Mouse (Mus musculus) liver, embryonic 13.5 days (tissue): Measurements from ENCODE around the gene Aes. TPM values are rescaled to one million over a fixed set of nuclear protein-coding genes. Genes with fewer than 3 reads are reported as not detected.

Experiments used
- ATAC-seq: fragments of 200-750 bp; cut with Nextera tagmentation; 2 replicates; pipeline ENCODE4 v1.8.0; 2017; ENCODE audit warnings: low read depth, mild to moderate bottlenecking, moderate number of reproducible peaks, moderate library complexity
- DNase-seq: peaks from one replicate; pipeline ENCODE4 v3.0.0; 2022
- H3K27ac ChIP-seq: fragments of 300-500 bp; sonication (generic); 2 replicates; pipeline ENCODE4 v1.5.1; 2015; ENCODE audit warnings: moderate library complexity, mild to moderate bottlenecking, inconsistent platforms
- H3K27me3 ChIP-seq: fragments of 300-500 bp; sonication (generic); 2 replicates; pipeline ENCODE4 v1.6.1; 2015; ENCODE audit warnings: mild to moderate bottlenecking, inconsistent platforms
- H3K36me3 ChIP-seq: fragments of 300-500 bp; sonication (generic); 2 replicates; pipeline ENCODE4 v1.6.1; 2015; ENCODE audit warnings: mild to moderate bottlenecking, inconsistent platforms
- H3K4me1 ChIP-seq: fragments of 300-500 bp; sonication (generic); replicated peaks from 2 replicates; pipeline ENCODE4 v1.6.1; 2015; ENCODE audit warnings: inconsistent platforms
- H3K4me2 ChIP-seq: fragments of 300-500 bp; sonication (generic); 2 replicates; pipeline ENCODE4 v1.6.1; 2015; ENCODE audit warnings: inconsistent platforms, mild to moderate bottlenecking, moderate library complexity
- H3K4me3 ChIP-seq: fragments of 300-500 bp; sonication (generic); replicated peaks from 2 replicates; pipeline ENCODE4 v1.5.1; 2015; ENCODE audit warnings: mild to moderate bottlenecking, inconsistent platforms
- H3K9ac ChIP-seq: fragments of 300-500 bp; sonication (generic); 2 replicates; pipeline ENCODE4 v1.6.1; 2015; ENCODE audit warnings: mild to moderate bottlenecking, inconsistent platforms
- H3K9me3 ChIP-seq: fragments of 300-500 bp; sonication (generic); replicated peaks from 2 replicates; pipeline ENCODE4 v1.6.1; 2016; ENCODE audit warnings: inconsistent platforms
- WGBS: fragments of 180-500 bp; shearing (Covaris S2); methylation state at CpG from one replicate; pipeline ENCODE4 v1.1.7; 2015; ENCODE audit not compliant: insufficient replicate concordance; 5-methylcytosine and 5-hydroxymethylcytosine counted together
- polyA plus RNA-seq: library from polyadenylated mRNA; unstranded; fragments of >200 nt; fragmentation: Nextera tagmentation; extraction: Ambion mirVana; gene quantifications from 2 replicates; pipeline ENCODE4 v1.2.1, GENCODE M21; 2015

The Aes gene
- polyA plus RNA-seq, 1 experiment from 2014 or later, result 215 TPM

GRCm38 (mm10) chr10:81570831-81571500, 11.7 kb downstream of the Aes start:
- peak; percentile 19 for ATAC-seq
- H3K4me1 ChIP-seq, result peaks cover 83% of the 10 kb centered on the region
- DNase-seq, result peak; percentile 83
- H3K4me3 ChIP-seq, result peak overlapping the region; percentile 66
- H3K27ac ChIP-seq, result peak overlapping the region; percentile 76
- under 1% methylated on average over 34 of the region's 34 CpGs for WGBS
- H3K9ac ChIP-seq, result peak overlapping the region; percentile 72
- H3K27me3 ChIP-seq, result peaks cover 46% of the 10 kb centered on the region
- H3K4me2 ChIP-seq, result peak overlapping the region; percentile 78
- H3K9me3 ChIP-seq, result no peaks in the 10 kb centered on the region
- H3K36me3 ChIP-seq, result peaks cover 7% of the 10 kb centered on the region

GRCm38 (mm10) chr10:81571501-81571876, 12.2 kb downstream of the Aes start:
- WGBS, result 0% methylated on average over 18 of the region's 18 CpGs
- Histone ChIP-seq H3K9me3 (no peaks in the 10 kb centered on the region), H3K27ac (peak overlapping the region; percentile 76), H3K27me3 (peaks cover 51% of the 10 kb centered on the region), H3K36me3 (peaks cover 2% of the 10 kb centered on the region; the same call in 1 of the 2 replicates), H3K4me3 (peak overlapping the region; percentile 66), H3K4me1 (peaks cover 82% of the 10 kb centered on the region), H3K4me2 (peak overlapping the region; percentile 78), H3K9ac (peak overlapping the region; percentile 72)
- DNase-seq (peak; percentile 94), ATAC-seq (peak; percentile 85)

- Histone ChIP-seq H3K9me3 (no peaks in the 10 kb centered on the region), H3K27ac (peak overlapping the region; percentile 71)
- ATAC-seq, result peak; percentile 0; the same call in 1 of the 2 replicates
Observed at GRCm38 (mm10) chr10:81572133-81572671, 12.9 kb downstream of the Aes start.

GRCm38 (mm10) chr10:81572975-81573374, 13.7 kb downstream of the Aes start:
- peak; percentile 71 for DNase-seq
- H3K4me1 ChIP-seq, result peaks cover 76% of the 10 kb centered on the region
- peaks cover 66% of the 10 kb centered on the region for H3K27me3 ChIP-seq
- H3K36me3 ChIP-seq, result no peaks in the 10 kb centered on the region
- H3K9ac ChIP-seq, result peak overlapping the region; percentile 59; the same call in 1 of the 2 replicates
- no peaks in the 10 kb centered on the region for H3K9me3 ChIP-seq
- peak overlapping the region; percentile 78 for H3K4me2 ChIP-seq
- 8% methylated on average over 9 of the region's 9 CpGs for WGBS
- peak; percentile 78 for ATAC-seq
- H3K4me3 ChIP-seq, result peak overlapping the region; percentile 66
- peak overlapping the region; percentile 71 for H3K27ac ChIP-seq

More at GRCm38 (mm10) chr10:81572133-81572671, 12.9 kb downstream of the Aes start:
- no peaks in the 10 kb centered on the region for H3K36me3 ChIP-seq
- DNase-seq, result no peak
- peak overlapping the region; percentile 78 for H3K4me2 ChIP-seq
- 12% methylated on average over 9 of the region's 9 CpGs for WGBS
- peak overlapping the region; percentile 66 for H3K4me3 ChIP-seq
- peaks cover 81% of the 10 kb centered on the region for H3K4me1 ChIP-seq
- H3K9ac ChIP-seq, result peak overlapping the region; percentile 59
- peaks cover 58% of the 10 kb centered on the region for H3K27me3 ChIP-seq

- Histone ChIP-seq H3K36me3 (no peaks in the 10 kb centered on the region), H3K27ac (peak within 1 kb of the TSS; percentile 16; the same call in 1 of the 2 replicates), H3K4me1 (peaks cover 63% of the 10 kb centered on the region), H3K27me3 (peaks cover 68% of the 10 kb centered on the region), H3K4me2 (peak within 1 kb of the TSS; percentile 78), H3K9ac (peak within 1 kb of the TSS; percentile 57), H3K4me3 (peak within 1 kb of the TSS; percentile 59), H3K9me3 (no peaks in the 10 kb centered on the region)
- ATAC-seq, result no peak
- no peak for DNase-seq
- 16% methylated on average over 10 of the region's 10 CpGs for WGBS
Observed at GRCm38 (mm10) chr10:81574081-81575056, 15.1 kb downstream of the Aes start, which contains the start of gene Tle2. Tle2 (plus strand) TSS chr10:81574561.

GRCm38 (mm10) chr10:81575208-81575631, 15.9 kb downstream of the Aes start:
- Histone ChIP-seq H3K4me2 (peak overlapping the region; percentile 76), H3K4me1 (peaks cover 55% of the 10 kb centered on the region), H3K9ac (peak overlapping the region; percentile 57), H3K27ac (no peak overlapping the region), H3K36me3 (no peaks in the 10 kb centered on the region), H3K27me3 (peaks cover 71% of the 10 kb centered on the region), H3K4me3 (peak overlapping the region; percentile 59), H3K9me3 (no peaks in the 10 kb centered on the region)
- DNase-seq, result no peak
- under 1% methylated on average over 30 of the region's 30 CpGs for WGBS
- no peak for ATAC-seq

GRCm38 (mm10) chr10:81575695-81576094, 16.4 kb downstream of the Aes start:
- DNase-seq (no peak), ATAC-seq (no peak)
- 9% methylated on average over 6 of the region's 6 CpGs for WGBS
- Histone ChIP-seq H3K9ac (peak overlapping the region; percentile 57), H3K36me3 (no peaks in the 10 kb centered on the region), H3K4me2 (peak overlapping the region; percentile 76), H3K4me1 (peaks cover 55% of the 10 kb centered on the region), H3K27me3 (peaks cover 76% of the 10 kb centered on the region), H3K27ac (no peak overlapping the region), H3K4me3 (peak overlapping the region; percentile 59), H3K9me3 (no peaks in the 10 kb centered on the region)

GRCm38 (mm10) chr10:81579967-81580366, 20.7 kb downstream of the Aes start:
- no peak for ATAC-seq
- no peak overlapping the region for H3K27ac ChIP-seq
- 0 out of 2 replicates have a peak overlapping the region, but pooled peaks have one; percentile 14 for H3K4me2 ChIP-seq
- no peak overlapping the region for H3K9ac ChIP-seq
- peaks cover 23% of the 10 kb centered on the region for H3K4me1 ChIP-seq
- 48% methylated on average over 4 of the region's 4 CpGs for WGBS
- no peak overlapping the region for H3K4me3 ChIP-seq
- H3K27me3 ChIP-seq, result peaks cover 73% of the 10 kb centered on the region
- no peaks in the 10 kb centered on the region for H3K36me3 ChIP-seq
- no peaks in the 10 kb centered on the region for H3K9me3 ChIP-seq
- DNase-seq, result no peak

- H3K27ac ChIP-seq, result no peak overlapping the region
- H3K36me3 ChIP-seq, result no peaks in the 10 kb centered on the region
- no peak overlapping the region for H3K9ac ChIP-seq
- ATAC-seq (no peak), DNase-seq (no peak)
- H3K9me3 ChIP-seq, result no peaks in the 10 kb centered on the region
- H3K4me1 ChIP-seq, result peaks cover 17% of the 10 kb centered on the region
- H3K4me3 ChIP-seq, result no peak overlapping the region
- WGBS, result 26% methylated on average over 25 of the region's 25 CpGs
- H3K27me3 ChIP-seq, result peaks cover 67% of the 10 kb centered on the region
- peak overlapping the region; percentile 14; the same call in 1 of the 2 replicates for H3K4me2 ChIP-seq
Observed at GRCm38 (mm10) chr10:81580441-81581070, 21.3 kb downstream of the Aes start.

- Histone ChIP-seq H3K4me2 (no peak overlapping the region), H3K27me3 (peaks cover 47% of the 10 kb centered on the region), H3K9me3 (no peaks in the 10 kb centered on the region), H3K9ac (no peak overlapping the region), H3K27ac (no peak overlapping the region), H3K4me3 (no peak overlapping the region), H3K4me1 (peaks cover 9% of the 10 kb centered on the region), H3K36me3 (0 out of 2 replicates have a peak, but pooled peaks cover 4% of the 10 kb centered on the region)
- ATAC-seq (no peak), DNase-seq (no peak)
- WGBS, result 45% methylated on average over 6 of the region's 6 CpGs
Observed at GRCm38 (mm10) chr10:81583347-81583746, 24.1 kb downstream of the Aes start.
